Mouse (Mus musculus) hindbrain, embryonic 15.5 days (tissue): Measurements from ENCODE around the gene Obp2a. TPM values are rescaled to one million over a fixed set of nuclear protein-coding genes. Genes with fewer than 3 reads are reported as not detected.
"Not testable (repeated sequence)": the region's sequence is repeated elsewhere in the genome, so short reads cannot be mapped to it uniquely, and the experiment has no call there.

ENCODE experiments used
- ATAC-seq: fragments of 200-750 bp; cut with Nextera tagmentation; 2 replicates; pipeline ENCODE4 v1.8.0; 2017; ENCODE audit warnings: low read depth, moderate number of reproducible peaks, moderate TSS enrichment; ENCODE audit not compliant: low FRiP score
- H3K27ac ChIP-seq: fragments of 300-500 bp; sonication (generic); replicated peaks from 2 replicates; pipeline ENCODE4 v1.5.1; 2015; ENCODE audit warnings: mild to moderate bottlenecking, inconsistent platforms
- H3K27me3 ChIP-seq: fragments of 300-500 bp; sonication (generic); 2 replicates; pipeline ENCODE4 v1.6.1; 2015; ENCODE audit warnings: control low read depth, inconsistent platforms
- H3K36me3 ChIP-seq: fragments of 300-500 bp; sonication (generic); 2 replicates; pipeline ENCODE4 v1.6.1; 2015; ENCODE audit warnings: control low read depth, inconsistent platforms
- H3K4me1 ChIP-seq: fragments of 300-500 bp; sonication (generic); replicated peaks from 2 replicates; pipeline ENCODE4 v1.6.1; 2015; ENCODE audit warnings: control low read depth, inconsistent platforms
- H3K4me2 ChIP-seq: fragments of 300-500 bp; sonication (generic); 2 replicates; pipeline ENCODE4 v1.6.1; 2015; ENCODE audit warnings: moderate library complexity, mild to moderate bottlenecking, inconsistent platforms
- H3K4me3 ChIP-seq: fragments of 300-500 bp; sonication (generic); 2 replicates; pipeline ENCODE4 v1.5.1; 2015; ENCODE audit warnings: mild to moderate bottlenecking, inconsistent platforms
- H3K9ac ChIP-seq: fragments of 300-500 bp; sonication (generic); 2 replicates; pipeline ENCODE4 v1.6.1; 2015; ENCODE audit warnings: inconsistent platforms
- H3K9me3 ChIP-seq: fragments of 300-500 bp; sonication (generic); 2 replicates; pipeline ENCODE4 v1.6.1; 2016; ENCODE audit warnings: control low read depth, inconsistent platforms
- WGBS: fragments of 180-500 bp; shearing (Covaris S2); methylation state at CpG from one replicate; pipeline ENCODE4 v1.1.7; 2015; 5-methylcytosine and 5-hydroxymethylcytosine counted together
- polyA plus RNA-seq: library from polyadenylated mRNA; unstranded; fragments of >200 nt; fragmentation: Nextera tagmentation; extraction: Ambion mirVana; gene quantifications from 2 replicates; pipeline ENCODE4 v1.2.1, GENCODE M21; 2015

Obp2a gene
- polyA plus RNA-seq, 1 experiment from 2014 or later, result not detected

- no peak overlapping the region for H3K9ac ChIP-seq
- no peaks in the 10 kb centered on the region for H3K27me3 ChIP-seq
- no peak overlapping the region for H3K4me3 ChIP-seq
- no peak overlapping the region for H3K4me2 ChIP-seq
- ATAC-seq, result no peak
- no peaks in the 10 kb centered on the region for H3K9me3 ChIP-seq
- H3K27ac ChIP-seq, result no peak overlapping the region
- H3K4me1 ChIP-seq, result no peaks in the 10 kb centered on the region
- H3K36me3 ChIP-seq, result no peaks in the 10 kb centered on the region
Measured at GRCm38 (mm10) chr2:25717222-25717621, 17.4 kb downstream of the Obp2a start.

- H3K4me2 ChIP-seq, result no peak overlapping the region
- H3K36me3 ChIP-seq, result no peaks in the 10 kb centered on the region
- H3K4me1 ChIP-seq, result no peaks in the 10 kb centered on the region
- no peak overlapping the region for H3K4me3 ChIP-seq
- H3K9me3 ChIP-seq, result no peaks in the 10 kb centered on the region
- no peak overlapping the region for H3K9ac ChIP-seq
- no peak overlapping the region for H3K27ac ChIP-seq
- no peak for ATAC-seq
- H3K27me3 ChIP-seq, result no peaks in the 10 kb centered on the region
- WGBS, result 53% methylated on average over 2 of the region's 2 CpGs
Measured at GRCm38 (mm10) chr2:25733199-25733930, 33.5 kb downstream of the Obp2a start.

GRCm38 (mm10) chr2:25736709-25737108 is 36.9 kb downstream of the Obp2a start, which contains the start of gene Obp2b:
TSS of gene Obp2b (plus strand) at chr2:25737009.
- not testable (repeated sequence) for H3K4me3 ChIP-seq, H3K4me2 ChIP-seq, H3K9me3 ChIP-seq, H3K4me1 ChIP-seq, H3K27ac ChIP-seq, H3K9ac ChIP-seq, ATAC-seq, H3K27me3 ChIP-seq, H3K36me3 ChIP-seq
- WGBS, result 75% methylated on average over 3 of the region's 3 CpGs

DNA sequence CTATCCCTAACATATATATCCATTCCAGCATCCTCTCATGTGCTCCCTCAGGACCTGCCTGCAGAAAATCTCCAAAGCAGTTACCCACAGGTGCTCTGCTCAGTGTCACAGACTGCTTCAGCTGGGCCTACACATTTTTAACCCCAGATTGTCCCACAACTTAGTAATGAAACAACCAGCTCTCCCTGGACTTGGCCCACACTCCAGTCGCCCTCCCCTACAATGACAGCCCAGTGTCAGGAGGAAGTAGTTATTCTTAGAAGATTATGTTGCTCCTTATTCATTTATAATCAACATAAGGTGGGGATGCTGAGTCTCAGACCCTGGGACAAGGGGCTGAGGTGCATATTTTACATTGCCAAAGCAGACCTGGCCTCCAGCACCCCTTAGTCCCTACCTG is 41.8 kb downstream of the Obp2a start:
- H3K4me3 ChIP-seq, result no peak overlapping the region
- H3K4me2 ChIP-seq, result no peak overlapping the region
- 66% methylated on average over 1 of the region's 1 CpGs for WGBS
- no peaks in the 10 kb centered on the region for H3K27me3 ChIP-seq
- no peaks in the 10 kb centered on the region for H3K4me1 ChIP-seq
- H3K27ac ChIP-seq, result no peak overlapping the region
- no peaks in the 10 kb centered on the region for H3K9me3 ChIP-seq
- H3K36me3 ChIP-seq, result no peaks in the 10 kb centered on the region
- H3K9ac ChIP-seq, result no peak overlapping the region
- no peak for ATAC-seq

Other genes with a start within 250 kb of the Obp2a start
- gene Clic3, start 243.2 kb upstream of the Obp2a start, polyA plus RNA-seq, result 3.7 and 4.3 TPM in 2 replicates
- 109 and 119 TPM in 2 replicates for gene Paxx, start 238.9 kb upstream of the Obp2a start, polyA plus RNA-seq
- 647 and 983 TPM in 2 replicates for gene Ptgds, start 230.0 kb upstream of the Obp2a start, polyA plus RNA-seq
- not detected in 2 replicates for gene Lcn12, start 206.1 kb upstream of the Obp2a start, polyA plus RNA-seq
- 120 and 143 TPM in 2 replicates for gene Fbxw5, start 199.3 kb upstream of the Obp2a start, polyA plus RNA-seq
- gene C8g, start 198.3 kb upstream of the Obp2a start, polyA plus RNA-seq, result 5.8 and 6.1 TPM in 2 replicates
- gene Traf2, start 153.1 kb upstream of the Obp2a start, polyA plus RNA-seq, result 16.5 and 19.4 TPM in 2 replicates
- 375 and 378 TPM in 2 replicates for gene Edf1, start 142.2 kb upstream of the Obp2a start, polyA plus RNA-seq
- gene Mamdc4, start 125.2 kb upstream of the Obp2a start, polyA plus RNA-seq, result 1.6 and 2.1 TPM in 2 replicates
- 159 and 169 TPM in 2 replicates for gene Phpt1, start 124.8 kb upstream of the Obp2a start, polyA plus RNA-seq
- gene Ajm1, start 118.3 kb upstream of the Obp2a start, polyA plus RNA-seq, result 14.5 and 16.5 TPM in 2 replicates
- gene Rabl6, start 91.5 kb upstream of the Obp2a start, polyA plus RNA-seq, result 70.0 and 73.5 TPM in 2 replicates
- gene Ccdc183, start 82.4 kb upstream of the Obp2a start, polyA plus RNA-seq, result 0.27 and 0.45 TPM in 2 replicates
- 47.0 and 57.8 TPM in 2 replicates for gene Tmem141, start 78.0 kb upstream of the Obp2a start, polyA plus RNA-seq
- 3.7 and 4.6 TPM in 2 replicates for gene Fcna, start 72.0 kb upstream of the Obp2a start, polyA plus RNA-seq
- not detected in 2 replicates for gene Lcn8, start 46.9 kb upstream of the Obp2a start, polyA plus RNA-seq
- gene Lcn5, start 42.1 kb upstream of the Obp2a start, polyA plus RNA-seq, result not detected in 2 replicates
- not detected in 2 replicates for gene Lcn6, start 23.3 kb upstream of the Obp2a start, polyA plus RNA-seq
- not detected in 2 replicates for gene Lcn10, start 17.3 kb upstream of the Obp2a start, polyA plus RNA-seq
- gene Bmyc, start 6.7 kb downstream of the Obp2a start, polyA plus RNA-seq, result 149 and 164 TPM in 2 replicates
- not detected in 2 replicates for gene Obp2b, start 37.0 kb downstream of the Obp2a start, polyA plus RNA-seq
- not detected in 2 replicates for gene Lcn3, start 65.5 kb downstream of the Obp2a start, polyA plus RNA-seq
- gene Lcn11, start 77.0 kb downstream of the Obp2a start, polyA plus RNA-seq, result not detected in 2 replicates
- not detected in 2 replicates for gene Gm13539, start 82.2 kb downstream of the Obp2a start, polyA plus RNA-seq
- gene Glt6d1, start 115.8 kb downstream of the Obp2a start, polyA plus RNA-seq, result not detected in 2 replicates
- not detected in 2 replicates for gene Lcn9, start 123.1 kb downstream of the Obp2a start, polyA plus RNA-seq
- gene Sohlh1, start 147.2 kb downstream of the Obp2a start, polyA plus RNA-seq, result not detected in 2 replicates
- gene Kcnt1, start 163.7 kb downstream of the Obp2a start, polyA plus RNA-seq, result 20.2 and 23.8 TPM in 2 replicates